Mouse (Mus musculus): ENCODE data around the gene Sema3g. TPM values are rescaled to one million over a fixed set of nuclear protein-coding genes. Genes with fewer than 3 reads are reported as not detected.
A peak's percentile ranks its signal among the peaks of the same experiment; 100 is the strongest.

The Sema3g gene
- polyA plus RNA-seq (2015; fragmentation: Nextera tagmentation; extraction: Ambion mirVana), result 0.60 and 0.80 TPM in 2 replicates

- H3K9ac ChIP-seq, result no peak within 1 kb of the TSS
- H3K36me3 ChIP-seq, result no peaks in the 10 kb centered on the region
- ATAC-seq (ENCODE audit: low FRiP score, low read depth), result no peak; the same call in 1 of the 2 replicates
- H3K4me2 ChIP-seq, result peak within 1 kb of the TSS; percentile 25
- H3K27me3 ChIP-seq, result no peaks in the 10 kb centered on the region
- H3K9me3 ChIP-seq, result no peaks in the 10 kb centered on the region
- no peak within 1 kb of the TSS for H3K4me3 ChIP-seq
- peaks cover 13% of the 10 kb centered on the region for H3K4me1 ChIP-seq (replicated peaks)
- 13% methylated on average over 11 of the region's 11 CpGs for WGBS
- H3K27ac ChIP-seq (replicated peaks), result no peak within 1 kb of the TSS; the same call in 1 of the 2 replicates
These were observed at the start of gene Sema3g for GRCm38 (mm10) chr14:31217666-31218065. Sema3g (plus strand) TSS chr14:31217860.

DNA sequence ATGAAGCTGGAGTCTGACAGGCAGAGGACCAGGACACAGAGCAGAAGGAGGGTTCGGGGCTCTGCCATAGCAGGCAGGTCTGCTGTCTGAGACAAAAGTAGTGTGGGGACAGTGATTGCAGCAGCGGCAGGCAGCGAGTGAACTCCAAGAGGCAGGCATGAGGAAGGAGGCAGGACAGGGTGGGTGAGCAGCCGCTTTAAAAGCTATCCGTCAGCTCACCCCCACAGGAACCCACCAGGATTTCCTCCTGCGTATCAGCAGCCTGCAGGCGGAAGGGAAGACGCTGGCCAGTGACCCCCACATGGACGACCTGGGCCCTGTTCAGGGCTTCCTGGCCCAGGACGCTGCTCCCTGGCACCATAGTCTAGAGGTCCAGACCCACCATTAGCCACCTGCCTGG, 49.2 kb upstream of the Sema3g start, which contains the start of gene Stab1:
Gene Stab1, minus strand, starts transcription at position 217 of the 400 bp plus-strand sequence.
- Histone ChIP-seq H3K4me3 (peak within 1 kb of the TSS; percentile 15; the same call in 1 of the 2 replicates), H3K9ac (no peak within 1 kb of the TSS), H3K27me3 (no peaks in the 10 kb centered on the region), H3K4me1 (replicated peaks) (peaks cover 18% of the 10 kb centered on the region), H3K4me2 (peak within 1 kb of the TSS; percentile 27), H3K36me3 (peaks cover 32% of the 10 kb centered on the region), H3K27ac (replicated peaks) (0 out of 2 replicates have a peak within 1 kb of the TSS, but pooled peaks have one; percentile 17), H3K9me3 (no peaks in the 10 kb centered on the region)
- WGBS, result 60% methylated on average over 10 of the region's 10 CpGs
- no peak for ATAC-seq (ENCODE audit: low FRiP score, low read depth)

GRCm38 (mm10) chr14:31169508-31169907, 48.2 kb upstream of the Sema3g start:
- H3K9ac ChIP-seq, result no peak overlapping the region
- WGBS, result 78% methylated on average over 6 of the region's 6 CpGs
- no peak overlapping the region for H3K27ac ChIP-seq (replicated peaks)
- H3K4me1 ChIP-seq (replicated peaks), result peaks cover 18% of the 10 kb centered on the region
- no peaks in the 10 kb centered on the region for H3K9me3 ChIP-seq
- H3K4me3 ChIP-seq, result no peak overlapping the region
- no peak for ATAC-seq (ENCODE audit: low FRiP score, low read depth)
- H3K36me3 ChIP-seq, result peaks cover 42% of the 10 kb centered on the region
- H3K4me2 ChIP-seq, result no peak overlapping the region
- no peaks in the 10 kb centered on the region for H3K27me3 ChIP-seq

DNA sequence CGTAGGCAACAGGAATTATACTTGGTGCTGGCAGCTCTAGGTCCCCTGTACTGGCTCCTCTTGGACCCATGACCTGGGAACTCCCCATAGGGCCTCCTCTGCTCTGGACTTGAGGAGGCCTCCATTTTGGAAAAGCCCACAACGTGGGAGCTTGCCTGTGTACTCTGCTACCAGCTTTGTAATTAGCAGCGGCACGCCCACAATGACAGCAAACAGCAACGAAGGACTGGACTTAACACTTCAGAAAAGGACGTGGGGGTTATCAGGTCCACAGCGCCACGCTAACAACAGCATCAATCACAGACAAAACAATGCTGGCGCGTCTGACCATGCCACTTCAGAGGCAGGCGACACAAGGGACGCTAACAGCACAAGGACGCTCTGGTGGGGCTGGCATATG, 46.7 kb upstream of the Sema3g start:
- Histone ChIP-seq H3K9me3 (no peaks in the 10 kb centered on the region), H3K36me3 (peaks cover 56% of the 10 kb centered on the region), H3K4me3 (no peak overlapping the region), H3K9ac (no peak overlapping the region), H3K4me1 (replicated peaks) (peaks cover 13% of the 10 kb centered on the region), H3K27ac (replicated peaks) (0 out of 2 replicates have a peak overlapping the region, but pooled peaks have one; percentile 6), H3K27me3 (no peaks in the 10 kb centered on the region), H3K4me2 (no peak overlapping the region)
- 75% methylated on average over 13 of the region's 13 CpGs for WGBS
- ATAC-seq (ENCODE audit: low FRiP score, low read depth), result no peak

GRCm38 (mm10) chr14:31171386-31171785, 46.3 kb upstream of the Sema3g start:
- H3K9ac ChIP-seq, result no peak overlapping the region
- 77% methylated on average over 11 of the region's 11 CpGs for WGBS
- H3K36me3 ChIP-seq, result peaks cover 60% of the 10 kb centered on the region
- H3K4me2 ChIP-seq, result no peak overlapping the region
- no peaks in the 10 kb centered on the region for H3K27me3 ChIP-seq
- H3K27ac ChIP-seq (replicated peaks), result 0 out of 2 replicates have a peak overlapping the region, but pooled peaks have one; percentile 6
- no peak overlapping the region for H3K4me3 ChIP-seq
- H3K9me3 ChIP-seq, result no peaks in the 10 kb centered on the region
- H3K4me1 ChIP-seq (replicated peaks), result peaks cover 10% of the 10 kb centered on the region
- no peak for ATAC-seq (ENCODE audit: low FRiP score, low read depth)

DNA sequence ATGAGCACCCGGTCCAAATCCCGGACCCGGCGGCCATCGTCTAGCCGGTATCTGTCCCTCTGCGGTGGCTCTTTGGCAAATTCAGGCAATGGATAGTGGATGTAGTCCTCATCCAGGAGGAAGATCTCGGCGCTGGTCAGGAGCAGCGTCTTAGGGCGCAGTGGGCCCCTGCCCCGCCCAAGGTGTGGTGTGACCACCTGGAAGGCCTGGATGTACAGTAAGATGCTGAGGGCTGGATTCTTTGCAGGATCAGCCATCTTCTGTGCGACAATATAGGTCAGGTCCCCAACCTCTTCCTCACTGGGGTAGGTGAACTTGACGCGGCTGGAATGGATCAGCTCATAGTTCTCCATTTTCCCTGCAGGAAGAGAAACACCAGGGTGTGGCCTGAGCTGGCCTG, 45.8 kb upstream of the Sema3g start:
- WGBS, result 95% methylated on average over 15 of the region's 15 CpGs
- no peak for ATAC-seq (ENCODE audit: low FRiP score, low read depth)
- no peaks in the 10 kb centered on the region for H3K9me3 ChIP-seq
- H3K4me1 ChIP-seq (replicated peaks), result peaks cover 6% of the 10 kb centered on the region; the same call in 1 of the 2 replicates
- H3K27ac ChIP-seq (replicated peaks), result no peak overlapping the region
- H3K9ac ChIP-seq, result no peak overlapping the region
- no peak overlapping the region for H3K4me2 ChIP-seq
- H3K4me3 ChIP-seq, result no peak overlapping the region
- no peaks in the 10 kb centered on the region for H3K27me3 ChIP-seq
- peaks cover 65% of the 10 kb centered on the region for H3K36me3 ChIP-seq

DNA sequence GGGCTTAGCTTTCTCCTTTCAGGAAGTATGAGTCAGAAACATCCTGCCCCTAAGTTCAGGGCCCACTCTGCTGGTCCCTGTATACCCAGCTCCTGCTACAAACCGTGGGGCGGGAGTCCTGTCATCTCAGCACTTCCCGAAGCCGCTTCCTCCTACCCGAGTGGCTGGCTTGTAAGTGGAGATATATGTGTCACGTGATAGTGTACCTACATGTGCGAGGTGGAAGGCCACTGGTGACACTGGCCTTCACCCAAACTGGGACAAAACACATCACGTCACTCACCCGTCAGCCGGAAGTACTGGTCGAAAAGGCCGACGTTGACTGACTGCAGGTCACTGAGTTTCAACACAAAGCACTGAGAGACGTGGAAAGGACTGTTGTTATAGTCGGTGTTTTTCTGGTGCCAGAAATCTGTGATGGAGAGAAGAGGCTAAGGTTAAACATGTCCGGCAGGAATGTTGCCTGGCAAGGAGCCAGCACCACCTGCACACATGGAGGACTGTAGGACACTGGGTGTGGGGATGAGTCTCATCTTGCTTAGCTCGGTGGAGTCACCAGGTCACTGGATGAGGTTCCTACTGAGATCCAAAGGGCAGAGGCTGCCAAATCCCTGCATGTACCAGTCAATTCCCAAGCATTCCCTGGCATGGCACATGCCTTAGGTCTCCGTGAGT, 44.7 kb upstream of the Sema3g start:
- WGBS, result 85% methylated on average over 18 of the region's 18 CpGs
- H3K4me1 ChIP-seq (replicated peaks), result peaks cover 6% of the 10 kb centered on the region; the same call in 1 of the 2 replicates
- no peak for ATAC-seq (ENCODE audit: low FRiP score, low read depth)

GRCm38 (mm10) chr14:31173537-31173936, 44.1 kb upstream of the Sema3g start:
- Histone ChIP-seq H3K36me3 (peaks cover 80% of the 10 kb centered on the region), H3K4me3 (no peak overlapping the region), H3K27ac (replicated peaks) (no peak overlapping the region), H3K4me2 (no peak overlapping the region), H3K4me1 (replicated peaks) (0 out of 2 replicates have a peak, but pooled peaks cover under 1% of the 10 kb centered on the region), H3K9me3 (no peaks in the 10 kb centered on the region), H3K27me3 (no peaks in the 10 kb centered on the region), H3K9ac (no peak overlapping the region)
- ATAC-seq (ENCODE audit: low FRiP score, low read depth), result no peak
- WGBS, result 90% methylated on average over 7 of the region's 7 CpGs

More for the DNA sequence above, 44.7 kb upstream of the Sema3g start:
- H3K27me3 ChIP-seq, result no peaks in the 10 kb centered on the region
- H3K27ac ChIP-seq (replicated peaks), result no peak overlapping the region
- no peak overlapping the region for H3K9ac ChIP-seq
- H3K4me2 ChIP-seq, result no peak overlapping the region
- H3K4me3 ChIP-seq, result no peak overlapping the region
- H3K36me3 ChIP-seq, result peaks cover 76% of the 10 kb centered on the region
- H3K9me3 ChIP-seq, result no peaks in the 10 kb centered on the region

DNA sequence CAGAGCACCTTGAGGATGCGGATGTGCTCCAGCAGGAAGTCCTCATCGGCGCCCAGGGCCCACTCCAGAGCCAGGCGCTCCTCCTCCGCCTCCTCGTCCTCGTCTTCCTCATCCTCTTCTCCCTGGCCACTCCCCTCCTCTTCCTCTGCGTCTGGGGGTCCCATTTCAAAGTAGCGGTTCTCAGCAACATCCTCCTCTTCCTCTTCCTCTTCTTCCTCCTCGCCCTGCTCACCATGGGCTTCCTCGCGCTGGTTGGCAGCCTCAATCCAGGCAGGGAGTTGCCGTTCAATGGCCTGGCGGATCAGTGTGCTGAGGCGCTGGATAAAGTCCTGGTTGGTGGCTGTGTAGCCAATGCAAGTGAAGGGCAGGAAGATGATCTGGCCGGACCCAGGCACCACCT, 40.4 kb upstream of the Sema3g start:
- H3K9ac ChIP-seq, result no peak overlapping the region
- no peak for ATAC-seq (ENCODE audit: low FRiP score, low read depth)
- no peak overlapping the region for H3K4me3 ChIP-seq
- H3K27ac ChIP-seq (replicated peaks), result no peak overlapping the region
- no peaks in the 10 kb centered on the region for H3K27me3 ChIP-seq
- peaks cover 96% of the 10 kb centered on the region for H3K36me3 ChIP-seq
- H3K4me2 ChIP-seq, result no peak overlapping the region
- 94% methylated on average over 16 of the region's 16 CpGs for WGBS
- H3K9me3 ChIP-seq, result no peaks in the 10 kb centered on the region
- no peaks in the 10 kb centered on the region for H3K4me1 ChIP-seq (replicated peaks)

- no peak overlapping the region for H3K9ac ChIP-seq
- H3K4me1 ChIP-seq (replicated peaks), result no peaks in the 10 kb centered on the region
- no peaks in the 10 kb centered on the region for H3K9me3 ChIP-seq
- ATAC-seq (ENCODE audit: low FRiP score, low read depth), result no peak
- WGBS, result 89% methylated on average over 5 of the region's 5 CpGs
- H3K4me3 ChIP-seq, result no peak overlapping the region
- no peak overlapping the region for H3K27ac ChIP-seq (replicated peaks)
- H3K36me3 ChIP-seq, result peaks cover 96% of the 10 kb centered on the region
- no peaks in the 10 kb centered on the region for H3K27me3 ChIP-seq
- H3K4me2 ChIP-seq, result no peak overlapping the region
These were observed 39.9 kb upstream of the Sema3g start for GRCm38 (mm10) chr14:31177715-31178114.

DNA sequence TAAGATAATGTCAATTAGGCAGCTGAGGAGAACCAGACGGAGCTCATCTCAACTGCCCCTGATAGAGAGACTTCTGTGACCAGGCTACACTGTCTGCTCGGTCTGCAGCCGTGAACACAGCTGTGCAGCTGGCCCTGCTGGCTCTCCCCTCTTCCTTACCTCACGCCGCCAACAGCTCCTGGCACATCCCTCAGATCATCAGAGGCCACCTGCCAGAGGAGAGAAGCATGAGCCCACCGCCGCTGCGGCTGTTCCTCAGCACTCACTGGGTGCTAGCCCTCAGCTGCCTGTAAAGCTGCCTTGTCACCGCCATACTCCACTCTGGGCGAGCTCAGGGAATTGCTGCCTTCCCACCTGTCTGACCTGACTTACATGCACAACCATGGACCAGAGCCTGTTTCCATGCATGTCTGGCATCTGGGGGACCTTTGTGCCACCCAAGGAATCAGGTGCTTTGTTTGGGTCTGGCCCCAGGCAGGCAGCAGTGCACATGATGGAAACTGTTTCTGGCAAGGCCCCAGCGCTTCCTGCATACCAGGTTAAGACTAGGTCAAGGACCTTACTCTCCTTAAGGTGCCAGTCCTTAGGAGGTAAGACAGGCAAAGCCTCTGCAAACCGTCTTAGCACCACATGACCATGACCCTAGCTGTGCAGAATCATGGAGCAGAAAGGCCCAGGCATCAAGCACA, 37.8 kb upstream of the Sema3g start:
- Histone ChIP-seq H3K4me3 (no peak overlapping the region), H3K4me1 (replicated peaks) (no peaks in the 10 kb centered on the region), H3K9me3 (no peaks in the 10 kb centered on the region), H3K27me3 (no peaks in the 10 kb centered on the region), H3K4me2 (no peak overlapping the region), H3K36me3 (peaks cover 91% of the 10 kb centered on the region), H3K27ac (replicated peaks) (no peak overlapping the region), H3K9ac (no peak overlapping the region)
- 93% methylated on average over 12 of the region's 12 CpGs for WGBS
- no peak for ATAC-seq (ENCODE audit: low FRiP score, low read depth)

DNA sequence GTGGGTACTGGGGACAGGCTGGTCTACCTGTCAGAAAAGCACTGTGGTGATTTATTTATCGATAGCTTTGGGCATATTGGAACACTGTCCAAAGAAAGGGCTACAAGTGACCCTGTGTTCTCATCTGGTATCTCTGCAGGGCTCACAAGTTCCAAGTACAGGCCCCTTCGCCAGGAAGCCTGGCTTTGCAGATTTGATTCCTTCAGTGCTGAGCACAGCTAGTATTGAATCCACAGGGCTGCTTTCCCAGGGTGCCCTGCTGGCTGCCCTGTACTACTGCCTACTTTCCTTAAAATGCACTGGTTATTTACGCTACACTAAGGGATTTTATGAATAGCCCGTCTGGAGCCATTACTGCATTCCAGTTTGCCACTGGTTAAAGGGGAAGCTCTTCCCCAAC, 36.1 kb upstream of the Sema3g start:
- no peaks in the 10 kb centered on the region for H3K9me3 ChIP-seq
- H3K27ac ChIP-seq (replicated peaks), result no peak overlapping the region
- 85% methylated on average over 4 of the region's 4 CpGs for WGBS
- no peak overlapping the region for H3K4me3 ChIP-seq
- no peak overlapping the region for H3K9ac ChIP-seq
- H3K4me1 ChIP-seq (replicated peaks), result no peaks in the 10 kb centered on the region
- H3K27me3 ChIP-seq, result no peaks in the 10 kb centered on the region
- no peak overlapping the region for H3K4me2 ChIP-seq
- peaks cover 92% of the 10 kb centered on the region for H3K36me3 ChIP-seq
- ATAC-seq (ENCODE audit: low FRiP score, low read depth), result no peak

Data from hindbrain, embryonic 15.5 days (tissue).